Mouse (Mus musculus) cerebellum, adult 2 months (tissue): Measurements from ENCODE around the gene Arhgef25. TPM values are rescaled to one million over a fixed set of nuclear protein-coding genes. Genes with fewer than 3 reads are reported as not detected.
"Not testable (repeated sequence)": the region's sequence is repeated elsewhere in the genome, so short reads cannot be mapped to it uniquely, and the experiment has no call there.

ENCODE experiments used
- DNase-seq, 2 experiments: peaks; one replicate each; pipeline ENCODE4 v3.0.0; 2021
- H3K27ac ChIP-seq: fragments of 200-500 bp; 2 replicates; pipeline ENCODE4 v1.5.1; 2012; ENCODE audit warnings: low read length, control low read depth, inconsistent platforms; ENCODE audit not compliant: insufficient read depth
- H3K27me3 ChIP-seq: fragments of 200-500 bp; 2 replicates; pipeline ENCODE4 v1.6.1; 2012; ENCODE audit warnings: inconsistent platforms, mild to moderate bottlenecking, low read length, moderate library complexity; ENCODE audit not compliant: control insufficient read depth, insufficient read depth
- H3K4me1 ChIP-seq: fragments of 200-500 bp; 2 replicates; pipeline ENCODE4 v1.6.1; 2011; ENCODE audit warnings: low read length; ENCODE audit not compliant: control insufficient read depth, insufficient read depth
- H3K4me3 ChIP-seq: fragments of 200-500 bp; replicated peaks from 2 replicates; pipeline ENCODE3; 2011; ENCODE audit warnings: mild to moderate bottlenecking, low read depth, low read length, control low read depth; ENCODE audit not compliant: insufficient read depth
- CTCF ChIP-seq: fragments of 200-500 bp; IDR thresholded peaks from 2 replicates; pipeline ENCODE4 v1.5.1; 2011; ENCODE audit warnings: low read depth, mild to moderate bottlenecking, control low read depth, low read length, moderate library complexity, borderline replicate concordance; ENCODE audit not compliant: insufficient read depth
- POLR2A ChIP-seq: fragments of 200-500 bp; IDR thresholded peaks from 2 replicates; pipeline ENCODE4 v1.6.1; 2011; ENCODE audit warnings: low read length, control low read depth, borderline replicate concordance; ENCODE audit not compliant: insufficient read depth
- WGBS: fragments of 180-500 bp; shearing (Covaris S2); methylation state at CpG from one replicate; pipeline ENCODE4 v1.1.7; 2018; 5-methylcytosine and 5-hydroxymethylcytosine counted together
- polyA plus RNA-seq: library from polyadenylated mRNA; depleted of rRNA; stranded (reverse); fragments of >200 nt; gene quantifications from 2 replicates; pipeline ENCODE4 v1.2.3, GENCODE M21; 2012

Arhgef25 gene
- polyA plus RNA-seq, 1 experiment = 117 TPM

- WGBS = 69% methylated on average over 3 of the region's 3 CpGs
- no peaks in the 10 kb centered on the region for H3K4me1 ChIP-seq
- no peak for TF ChIP-seq CTCF
- no peak for TF ChIP-seq POLR2A
- no peak overlapping the region for H3K4me3 ChIP-seq
- H3K27me3 ChIP-seq = no peaks in the 10 kb centered on the region
- no peak overlapping the region for H3K27ac ChIP-seq
- DNase-seq = no peak
These were observed 29.2 kb downstream of the Arhgef25 start for GRCm38 (mm10) chr10:127160728-127161127.

DNA sequence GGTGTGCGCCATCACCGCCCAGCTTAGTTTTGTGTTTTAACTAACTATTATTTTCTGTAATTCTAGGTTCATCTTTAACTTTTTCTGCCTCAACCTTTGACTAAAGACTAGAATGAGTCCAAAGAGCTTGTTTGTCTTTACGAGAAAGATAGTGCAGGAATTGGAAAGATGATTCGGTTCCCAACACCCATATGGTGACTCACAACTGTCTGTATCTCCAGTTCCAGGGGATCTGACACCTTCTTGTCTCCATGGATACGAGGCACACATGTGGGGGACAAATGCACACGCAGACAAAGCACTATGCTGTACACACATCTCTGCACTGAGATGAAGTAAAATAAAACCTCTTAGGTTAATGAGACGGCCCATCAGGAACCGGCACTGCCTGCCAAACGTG, 29.8 kb downstream of the Arhgef25 start:
- Histone ChIP-seq H3K4me1 (no peaks in the 10 kb centered on the region), H3K4me3 (no peak overlapping the region), H3K27ac (no peak overlapping the region), H3K27me3 (no peaks in the 10 kb centered on the region)
- no peak for DNase-seq
- 81% methylated on average over 9 of the region's 9 CpGs for WGBS
- TF ChIP-seq POLR2A (no peak), CTCF (no peak)

DNA sequence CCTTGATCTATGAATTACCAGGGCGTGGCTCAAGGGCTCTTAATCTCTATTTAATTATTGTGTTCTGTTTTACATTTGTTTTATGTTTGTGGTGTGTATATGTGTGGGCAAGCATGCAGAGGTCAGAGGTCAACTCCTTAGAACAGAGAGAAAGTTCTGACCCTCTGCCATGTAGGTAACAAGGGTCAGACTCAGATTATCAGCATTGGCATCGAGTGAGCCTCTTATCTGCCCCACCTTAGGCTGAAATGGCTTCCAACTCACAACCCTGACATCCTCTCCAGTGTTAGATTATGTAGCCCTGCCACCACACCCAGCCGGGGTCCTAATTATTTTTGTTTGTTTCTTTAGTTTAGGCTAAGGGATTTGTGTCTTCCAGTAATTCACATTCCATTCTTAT, 31.4 kb downstream of the Arhgef25 start:
- Histone ChIP-seq H3K27me3 (no peaks in the 10 kb centered on the region), H3K27ac (no peak overlapping the region), H3K4me1 (no peaks in the 10 kb centered on the region), H3K4me3 (no peak overlapping the region)
- no peak for DNase-seq
- TF ChIP-seq POLR2A = no peak
- WGBS = 73% methylated on average over 3 of the region's 3 CpGs

DNA sequence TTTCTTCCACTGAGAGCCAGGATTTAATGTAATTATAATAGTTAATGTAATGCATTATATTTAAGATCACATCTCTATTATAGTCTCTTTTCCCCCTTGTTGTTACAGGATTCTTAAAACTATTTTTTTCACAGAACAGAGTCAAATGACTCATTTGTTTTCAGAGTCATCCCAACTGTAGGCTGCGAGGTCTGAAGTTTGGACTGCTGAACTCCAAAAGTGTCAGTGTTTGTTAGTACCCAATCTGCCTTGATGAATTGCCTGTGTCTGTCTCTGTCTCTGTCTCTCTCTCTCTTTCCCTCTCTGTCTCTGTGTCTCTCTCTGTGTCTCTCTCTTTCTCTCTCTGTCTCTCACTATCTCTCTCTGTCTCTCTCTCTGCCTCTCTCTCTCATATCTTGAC, 33.4 kb downstream of the Arhgef25 start:
- Histone ChIP-seq H3K27me3 (no peaks in the 10 kb centered on the region), H3K4me1 (no peaks in the 10 kb centered on the region), H3K27ac (no peak overlapping the region), H3K4me3 (no peak overlapping the region)
- WGBS = 81% methylated on average over 1 of the region's 1 CpGs
- TF ChIP-seq CTCF = no peak
- TF ChIP-seq POLR2A = no peak
- no peak for DNase-seq

DNA sequence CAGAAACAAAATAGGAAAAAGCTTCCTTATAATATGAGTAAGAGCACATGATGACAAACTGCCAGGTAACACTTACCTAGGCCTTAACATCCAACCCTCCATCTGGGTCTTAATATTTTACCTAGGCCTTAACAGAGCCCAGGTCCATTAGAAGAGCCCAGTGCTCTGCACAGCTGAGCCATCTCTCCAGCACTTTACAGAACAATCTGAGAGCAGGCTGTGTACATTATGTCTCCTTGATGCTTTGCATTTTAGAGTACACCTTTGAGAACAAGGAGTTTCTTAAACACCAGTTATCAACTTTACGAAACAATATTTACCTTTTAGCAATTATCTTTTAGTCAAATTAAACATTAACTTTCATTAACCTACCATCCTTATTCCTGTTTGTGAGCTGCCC, 33.8 kb downstream of the Arhgef25 start:
- H3K4me1 ChIP-seq = no peaks in the 10 kb centered on the region
- TF ChIP-seq CTCF (no peak), POLR2A (no peak)
- H3K27ac ChIP-seq = no peak overlapping the region
- H3K27me3 ChIP-seq = no peaks in the 10 kb centered on the region
- 98% methylated on average over 1 of the region's 1 CpGs for WGBS
- no peak for DNase-seq
- no peak overlapping the region for H3K4me3 ChIP-seq

- Histone ChIP-seq H3K27me3 (no peaks in the 10 kb centered on the region), H3K4me3 (no peak overlapping the region), H3K27ac (no peak overlapping the region), H3K4me1 (no peaks in the 10 kb centered on the region)
- 85% methylated on average over 5 of the region's 5 CpGs for WGBS
- DNase-seq = no peak
- no peak for TF ChIP-seq CTCF
- no peak for TF ChIP-seq POLR2A
These were observed 35.2 kb downstream of the Arhgef25 start for GRCm38 (mm10) chr10:127154652-127155051.

DNA sequence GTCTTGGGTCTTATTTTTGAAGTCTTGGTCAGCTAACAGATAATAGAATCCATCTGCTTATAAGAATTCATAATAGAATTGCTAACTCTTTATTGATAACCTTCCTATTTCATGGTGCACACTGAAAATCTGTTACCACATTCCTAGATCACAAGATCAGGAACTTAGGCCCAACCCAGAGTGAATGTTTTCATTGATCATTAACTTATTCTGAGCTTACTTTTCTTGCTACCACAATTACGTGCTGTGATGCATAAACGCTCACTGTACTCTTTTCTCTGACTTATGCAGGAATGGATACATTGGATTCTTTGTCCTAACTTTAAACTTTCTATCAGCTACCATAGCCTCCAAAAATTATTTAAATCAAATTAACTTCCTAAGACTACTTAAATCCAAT, 35.6 kb downstream of the Arhgef25 start:
- H3K4me1 ChIP-seq = no peaks in the 10 kb centered on the region
- no peak overlapping the region for H3K4me3 ChIP-seq
- no peak overlapping the region for H3K27ac ChIP-seq
- no peaks in the 10 kb centered on the region for H3K27me3 ChIP-seq
- no peak for DNase-seq
- no peak for TF ChIP-seq CTCF
- no peak for TF ChIP-seq POLR2A
- 98% methylated on average over 2 of the region's 2 CpGs for WGBS

DNA sequence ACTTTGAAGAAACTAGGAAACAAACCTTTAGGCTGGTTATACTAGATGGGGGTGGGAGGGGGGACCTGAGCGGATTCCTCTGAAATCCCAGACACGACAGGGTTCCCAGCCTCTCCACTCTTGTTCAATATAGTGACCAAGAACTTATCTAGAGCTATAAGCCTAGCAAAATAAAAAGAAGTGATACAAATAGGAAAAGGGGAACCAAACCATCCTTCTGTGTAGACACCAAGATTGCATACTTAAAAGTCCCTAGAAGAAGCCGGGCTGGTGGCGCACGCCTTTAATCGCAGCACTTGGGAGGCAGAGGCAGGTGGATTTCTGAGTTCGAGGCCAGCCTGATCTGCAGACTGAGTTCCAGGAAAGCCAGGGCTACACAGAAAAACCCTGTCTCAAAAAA, 36.6 kb downstream of the Arhgef25 start:
- TF ChIP-seq POLR2A (no peak), CTCF (no peak)
- 92% methylated on average over 7 of the region's 7 CpGs for WGBS

DNA sequence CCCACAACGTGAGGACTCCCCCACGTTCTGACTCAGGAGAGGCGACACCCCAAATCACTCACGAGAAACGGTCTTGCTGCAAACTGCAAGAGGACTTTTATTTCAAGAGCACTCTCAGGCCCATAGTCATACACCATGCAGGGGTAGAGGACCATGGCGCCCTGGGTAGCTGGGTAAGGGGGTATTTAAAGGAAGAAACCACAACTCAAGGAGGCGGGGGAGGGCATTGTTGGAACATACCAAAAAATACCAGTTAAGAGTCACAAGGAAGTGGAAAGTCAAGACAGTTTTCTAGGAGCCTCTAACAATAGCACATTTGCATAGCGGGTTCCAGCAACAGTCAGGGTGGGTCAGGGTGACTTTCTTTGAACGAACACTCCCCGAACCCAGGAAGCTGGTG, 37.3 kb downstream of the Arhgef25 start:
- H3K4me1 ChIP-seq, DNase-seq, H3K27me3 ChIP-seq, H3K4me3 ChIP-seq, H3K27ac ChIP-seq: not testable (repeated sequence)
- WGBS = 86% methylated on average over 10 of the region's 10 CpGs

More for the DNA sequence above, 36.6 kb downstream of the Arhgef25 start:
- H3K4me3 ChIP-seq = no peak overlapping the region
- no peaks in the 10 kb centered on the region for H3K27me3 ChIP-seq
- no peak for DNase-seq
- H3K27ac ChIP-seq = no peak overlapping the region
- H3K4me1 ChIP-seq = no peaks in the 10 kb centered on the region

- WGBS = 85% methylated on average over 3 of the region's 3 CpGs
- not testable (repeated sequence) for DNase-seq, H3K4me3 ChIP-seq, H3K27ac ChIP-seq, H3K27me3 ChIP-seq, H3K4me1 ChIP-seq
These were observed 38.6 kb downstream of the Arhgef25 start for GRCm38 (mm10) chr10:127151233-127151632.
